In genomic region chr7:136220245-136221167, GRCm38 (mm10) we compare ENCODE assay signal across 12 mouse cellular contexts.
A peak's percentile ranks its signal among the peaks of the same experiment; 100 is the strongest.
DNase-seq lines count a peak whose midpoint lies in the region; ATAC-seq and TF ChIP-seq lines count a peak whose summit lies in the region.
"Had no signal": no experiment of that assay in that cellular context is flagged by ENCODE, and none has a peak within 500 bp of the region (broad histone marks: within the 10 kb centered on the region; RNA-seq: fewer than 3 reads in every experiment).

No protein-coding gene starts in this region.

- peak overlapping the region; percentile 71 for H3K27ac ChIP-seq in kidney, embryonic 16.5 days (ENCODE audit: low read length)
- H3K27ac ChIP-seq in forebrain, embryonic 14.5 days (ENCODE audit: low read depth, low read length), result no peak overlapping the region; the same call in 1 of the 2 replicates
- H3K27ac ChIP-seq in limb, embryonic 10.5 days, result peak overlapping the region; percentile 81
- no peak overlapping the region for H3K27ac ChIP-seq in gastrocnemius, adult 2 months
- H3K27ac ChIP-seq: lung, embryonic 15.5 days had no signal

- H3K4me3 ChIP-seq in kidney, embryonic 16.5 days (ENCODE audit: low read length), result no peak overlapping the region
- H3K4me3 ChIP-seq in forebrain, embryonic 14.5 days (ENCODE audit: low read depth, low read length), result no peak overlapping the region
- H3K4me3 ChIP-seq in limb, embryonic 10.5 days, result no peak overlapping the region
- H3K4me3 ChIP-seq in gastrocnemius, adult 2 months, result no peak overlapping the region
- H3K4me3 ChIP-seq: lung, embryonic 15.5 days had no signal

- no peak overlapping the region for H3K4me2 ChIP-seq in kidney, embryonic 16.5 days (replicated peaks; ENCODE audit: low read depth, low read length)
- H3K4me2 ChIP-seq in forebrain, embryonic 14.5 days (ENCODE audit: low read length), result no peak overlapping the region
- H3K4me2 ChIP-seq: heart, embryonic 11.5 days; lung, embryonic 15.5 days had no signal

- no peak for DNase-seq in kidney, postnatal 25 days
- DNase-seq in forebrain, embryonic 14.5 days (ENCODE audit: low spot score), result peak; percentile 79
- DNase-seq in limb, embryonic 10.5 days (ENCODE audit: low spot score), result no peak
- DNase-seq in retina, embryonic 14.5 days (ENCODE audit: low spot score), result peak; percentile 71
- DNase-seq in gastrocnemius, adult 2 months, result no peak
- no peak for DNase-seq in right cerebral cortex, adult 18-20 months
- no peak for DNase-seq in urinary bladder, postnatal 36 days (ENCODE audit: low spot score in 2 of 2)
- DNase-seq: cerebellum, adult 9-10 months; thymus, postnatal 25 days had no signal

- no peaks in the 10 kb centered on the region for H3K9me3 ChIP-seq in kidney, embryonic 16.5 days (ENCODE audit: low read length)
- no peaks in the 10 kb centered on the region for H3K9me3 ChIP-seq in forebrain, embryonic 14.5 days (replicated peaks; ENCODE audit: control insufficient read depth, low read length)
- no peaks in the 10 kb centered on the region for H3K9me3 ChIP-seq in limb, embryonic 10.5 days (replicated peaks)
- H3K9me3 ChIP-seq: lung, embryonic 15.5 days had no signal

- H3K27me3 ChIP-seq in kidney, embryonic 16.5 days (ENCODE audit: insufficient read depth, low read length), result no peaks in the 10 kb centered on the region
- H3K27me3 ChIP-seq in forebrain, embryonic 14.5 days (replicated peaks; ENCODE audit: control insufficient read depth, insufficient read depth, low read length), result peaks cover 2% of the 10 kb centered on the region; the same call in 1 of the 2 replicates
- peaks cover 13% of the 10 kb centered on the region for H3K27me3 ChIP-seq in limb, embryonic 10.5 days (ENCODE audit: low read depth, poor library complexity, severe bottlenecking)
- H3K27me3 ChIP-seq: lung, embryonic 15.5 days had no signal

- intact Hi-C loops in gastrocnemius, adult 2 months (cut with DNase I), result no loop called here

- peaks cover 19% of the 10 kb centered on the region for H3K4me1 ChIP-seq in kidney, embryonic 16.5 days (ENCODE audit: insufficient read depth, low read length)
- peaks cover 19% of the 10 kb centered on the region for H3K4me1 ChIP-seq in forebrain, embryonic 14.5 days (ENCODE audit: control insufficient read depth, insufficient read depth, low read length)
- H3K4me1 ChIP-seq in limb, embryonic 10.5 days, result peaks cover 56% of the 10 kb centered on the region
- H3K4me1 ChIP-seq: lung, embryonic 15.5 days had no signal

- WGBS in kidney, embryonic 16.5 days, result 17% methylated on average over 5 of the region's 5 CpGs
- 2% methylated on average over 5 of the region's 5 CpGs for WGBS in forebrain, embryonic 14.5 days
- 49% methylated on average over 5 of the region's 5 CpGs for WGBS in limb, embryonic 10.5 days

- ATAC-seq in kidney, embryonic 16.5 days (ENCODE audit: low FRiP score, low TSS enrichment), result peak; percentile 82
- ATAC-seq in forebrain, embryonic 14.5 days, result peak; percentile 74

- H3K36me3 ChIP-seq in kidney, embryonic 16.5 days (ENCODE audit: insufficient read depth, low read length), result no peaks in the 10 kb centered on the region
- no peaks in the 10 kb centered on the region for H3K36me3 ChIP-seq in forebrain, embryonic 14.5 days (ENCODE audit: control insufficient read depth, insufficient read depth, low read length)
- H3K36me3 ChIP-seq in limb, embryonic 10.5 days, result no peaks in the 10 kb centered on the region
- H3K36me3 ChIP-seq: lung, embryonic 15.5 days had no signal

- no peak overlapping the region for H3K9ac ChIP-seq in kidney, embryonic 16.5 days (replicated peaks; ENCODE audit: low read length)
- H3K9ac ChIP-seq in forebrain, embryonic 14.5 days (ENCODE audit: low read length), result no peak overlapping the region
- H3K9ac ChIP-seq: lung, embryonic 15.5 days had no signal

- TF ChIP-seq CTCF in gastrocnemius, adult 2 months (IDR thresholded peaks at IDR 0.05), result no peak

Comparison
In these comparisons a context has a peak if more than half of its experiments do, and no peak if none do; other contexts are left out.
1. H3K27ac ChIP-seq: peak in kidney, embryonic 16.5 days (single experiment) and limb, embryonic 10.5 days (single experiment); none in forebrain, embryonic 14.5 days (single experiment) and gastrocnemius, adult 2 months (single experiment).
2. DNase-seq: peak in forebrain, embryonic 14.5 days (single experiment) and retina, embryonic 14.5 days (single experiment); none in kidney, postnatal 25 days (0 of 2), limb, embryonic 10.5 days (single experiment), gastrocnemius, adult 2 months (single experiment), right cerebral cortex, adult 18-20 months (single experiment) and urinary bladder, postnatal 36 days (0 of 2).